Mouse (Mus musculus): ENCODE data around the gene H2al1d.
"Not testable (repeated sequence)": the region's sequence is repeated elsewhere in the genome, so short reads cannot be mapped to it uniquely, and the experiment has no call there.

DNA sequence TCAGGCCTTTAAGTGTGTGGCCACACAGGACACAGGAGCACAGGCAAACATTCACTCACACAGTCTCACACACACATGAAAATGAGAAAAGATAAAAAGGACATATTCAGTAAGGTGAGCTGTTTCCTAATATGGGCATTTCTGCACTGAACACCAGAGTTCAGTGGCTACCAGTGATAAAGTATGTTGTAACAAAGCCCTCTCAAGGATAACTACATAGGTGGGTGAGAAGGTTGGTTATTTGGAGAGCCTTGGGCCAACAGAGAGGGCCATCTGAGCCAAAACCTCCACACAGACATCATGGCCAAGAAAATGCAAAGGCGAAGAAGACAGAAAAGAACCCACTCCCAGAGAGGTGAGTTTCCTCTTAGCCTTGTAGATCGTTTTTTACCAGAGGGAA, 18.9 kb downstream of the H2al1d start, which contains the start of gene H2al1j:
- TF ChIP-seq POLR2A (IDR thresholded peaks at IDR 0.05; ENCODE audit: borderline replicate concordance, insufficient read depth, low read length); CTCF (IDR thresholded peaks at IDR 0.05; ENCODE audit: borderline replicate concordance, insufficient read depth, low read depth, low read length): not testable (repeated sequence)
